Mouse (Mus musculus) midbrain, postnatal 0 days (tissue): ENCODE data around the gene Cfdp1. TPM values are rescaled to one million over a fixed set of nuclear protein-coding genes. Genes with fewer than 3 reads are reported as not detected.

ENCODE experiments used
- ATAC-seq: fragments of 200-750 bp; cut with Nextera tagmentation; 2 replicates; pipeline ENCODE4 v1.8.0; 2017; ENCODE audit warnings: moderate number of reproducible peaks, mild to moderate bottlenecking, moderate TSS enrichment, moderate library complexity; ENCODE audit not compliant: low FRiP score
- DNase-seq: peaks from one replicate; pipeline ENCODE4 v3.0.0-alpha.2; 2015; ENCODE audit warnings: low spot score
- H3K27ac ChIP-seq: fragments of 300-500 bp; sonication (generic); 2 replicates; pipeline ENCODE4 v1.5.1; 2014; ENCODE audit warnings: low read depth, mild to moderate bottlenecking, low read length, mixed read lengths
- H3K27me3 ChIP-seq: fragments of 300-500 bp; sonication (generic); 2 replicates; pipeline ENCODE4 v1.6.1; 2014; ENCODE audit warnings: low read length, control low read depth, mixed read lengths; ENCODE audit not compliant: insufficient read depth
- H3K36me3 ChIP-seq: fragments of 300-500 bp; sonication (generic); 2 replicates; pipeline ENCODE4 v1.6.1; 2014; ENCODE audit warnings: low read length, control low read depth, mixed read lengths; ENCODE audit not compliant: insufficient read depth
- H3K4me1 ChIP-seq: fragments of 300-500 bp; sonication (generic); 2 replicates; pipeline ENCODE4 v1.6.1; 2014; ENCODE audit warnings: mild to moderate bottlenecking, control low read depth, antibody characterized with exemption, low read length, mixed read lengths; ENCODE audit not compliant: insufficient read depth
- H3K4me2 ChIP-seq: fragments of 300-500 bp; sonication (generic); 2 replicates; pipeline ENCODE4 v1.6.1; 2014; ENCODE audit warnings: low read depth, mild to moderate bottlenecking, low read length, mixed read lengths; ENCODE audit not compliant: poor library complexity, severe bottlenecking
- H3K4me3 ChIP-seq: fragments of 300-500 bp; sonication (generic); 2 replicates; pipeline ENCODE4 v1.5.1; 2014; ENCODE audit warnings: low read depth, mild to moderate bottlenecking, low read length, moderate library complexity
- H3K9ac ChIP-seq: fragments of 300-500 bp; sonication (generic); replicated peaks from 2 replicates; pipeline ENCODE4 v1.6.1; 2014; ENCODE audit warnings: mild to moderate bottlenecking, low read length, moderate library complexity, mixed read lengths; ENCODE audit not compliant: poor library complexity, severe bottlenecking
- H3K9me3 ChIP-seq: fragments of 300-500 bp; sonication (generic); 2 replicates; pipeline ENCODE4 v1.6.1; 2016; ENCODE audit warnings: low read length, control low read depth
- CTCF ChIP-seq: IDR thresholded peaks from 2 replicates; pipeline ENCODE4 v1.5.1; 2016; ENCODE audit warnings: antibody characterized with exemption, mild to moderate bottlenecking
- WGBS: fragments of 180-500 bp; shearing (Covaris S2); extraction: QIAGEN DNeasy Blood & Tissue Kit; methylation state at CpG from one replicate; pipeline ENCODE4 v1.1.7; 2014; 5-methylcytosine and 5-hydroxymethylcytosine counted together
- polyA plus RNA-seq: library from polyadenylated mRNA; unstranded; fragments of >200 nt; fragmentation: Nextera tagmentation; extraction: Ambion mirVana; gene quantifications from 2 replicates; pipeline ENCODE4 v1.2.1, GENCODE M21; 2015
- total RNA-seq: library from RNA; depleted of rRNA; stranded (reverse); fragments of >200 nt; gene quantifications from 2 replicates; pipeline ENCODE4 v1.2.3, GENCODE M21; 2014

The Cfdp1 gene
- total and polyA plus RNA-seq, 2 experiments from 2014 or later = 61.3 to 196 TPM

- no peak overlapping the region for H3K27ac ChIP-seq
- no peak overlapping the region for H3K4me3 ChIP-seq
- ATAC-seq (no peak), DNase-seq (no peak)
- no peak for TF ChIP-seq CTCF
- no peaks in the 10 kb centered on the region for H3K27me3 ChIP-seq
- WGBS = 75% methylated on average over 8 of the region's 8 CpGs
- no peak overlapping the region for H3K4me2 ChIP-seq
- H3K36me3 ChIP-seq = peaks cover 3% of the 10 kb centered on the region; the same call in 1 of the 2 replicates
- no peak overlapping the region for H3K9ac ChIP-seq
- no peaks in the 10 kb centered on the region for H3K9me3 ChIP-seq
- H3K4me1 ChIP-seq = no peaks in the 10 kb centered on the region
These were observed 50.7 kb downstream of the Cfdp1 start for GRCm38 (mm10) chr8:111803362-111803761.

GRCm38 (mm10) chr8:111802256-111802655, 51.8 kb downstream of the Cfdp1 start:
- H3K27me3 ChIP-seq = no peaks in the 10 kb centered on the region
- no peak for ATAC-seq
- 72% methylated on average over 7 of the region's 7 CpGs for WGBS
- peaks cover 3% of the 10 kb centered on the region; the same call in 1 of the 2 replicates for H3K36me3 ChIP-seq
- H3K4me2 ChIP-seq = no peak overlapping the region
- no peak overlapping the region for H3K4me3 ChIP-seq
- H3K9ac ChIP-seq = no peak overlapping the region
- no peak for TF ChIP-seq CTCF
- DNase-seq = no peak
- H3K27ac ChIP-seq = no peak overlapping the region
- no peaks in the 10 kb centered on the region for H3K4me1 ChIP-seq
- no peaks in the 10 kb centered on the region for H3K9me3 ChIP-seq

DNA sequence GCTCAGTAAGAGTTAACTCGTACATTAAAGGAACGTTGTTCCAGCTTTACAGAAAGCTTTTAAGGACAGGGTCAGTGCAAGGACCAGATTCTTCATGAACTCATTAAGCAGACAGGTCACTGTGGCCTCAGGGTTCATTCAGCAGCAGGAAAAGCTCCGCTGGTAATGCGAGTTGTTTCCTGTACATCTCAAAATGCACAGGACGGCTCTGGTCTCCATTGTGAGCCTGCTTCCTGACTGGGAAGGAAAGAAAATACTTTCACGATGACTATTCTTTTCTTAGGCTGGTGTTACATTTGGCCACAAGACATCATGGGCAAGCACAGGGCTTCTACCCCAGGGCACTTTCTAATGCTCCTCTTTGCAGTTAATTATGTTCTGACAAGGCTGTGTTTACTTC, 52.6 kb downstream of the Cfdp1 start:
- Histone ChIP-seq H3K36me3 (peaks cover 3% of the 10 kb centered on the region; the same call in 1 of the 2 replicates), H3K27ac (no peak overlapping the region), H3K9me3 (no peaks in the 10 kb centered on the region), H3K4me1 (no peaks in the 10 kb centered on the region), H3K27me3 (no peaks in the 10 kb centered on the region), H3K4me2 (no peak overlapping the region), H3K4me3 (no peak overlapping the region), H3K9ac (no peak overlapping the region)
- ATAC-seq = no peak
- TF ChIP-seq CTCF = no peak
- DNase-seq = no peak
- 61% methylated on average over 6 of the region's 6 CpGs for WGBS

DNA sequence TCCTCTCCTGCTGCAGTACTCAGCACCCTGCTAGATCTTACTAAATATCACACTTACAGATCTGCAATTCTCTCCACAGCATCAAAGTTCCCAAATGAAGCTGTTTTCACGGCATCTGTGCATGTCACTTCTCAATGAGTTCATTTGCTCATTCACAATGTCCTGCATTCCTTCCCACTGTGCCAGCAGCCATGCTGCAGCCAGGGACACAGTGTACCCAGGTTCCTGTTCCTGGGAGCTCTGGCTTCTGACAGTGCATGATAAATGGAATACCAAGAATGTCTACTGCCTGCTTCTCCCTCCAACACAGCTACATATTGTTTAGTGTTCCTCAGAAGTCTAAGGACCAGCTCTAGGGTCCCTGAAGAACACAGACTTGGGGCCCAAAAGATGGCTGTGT, 57.6 kb downstream of the Cfdp1 start:
- H3K4me3 ChIP-seq = no peak overlapping the region
- DNase-seq (peak; percentile 49), ATAC-seq (no peak)
- no peaks in the 10 kb centered on the region for H3K9me3 ChIP-seq
- TF ChIP-seq CTCF = no peak
- H3K36me3 ChIP-seq = peaks cover 4% of the 10 kb centered on the region; the same call in 1 of the 2 replicates
- no peak overlapping the region for H3K4me2 ChIP-seq
- H3K27me3 ChIP-seq = no peaks in the 10 kb centered on the region
- WGBS = 50% methylated on average over 1 of the region's 1 CpGs
- H3K4me1 ChIP-seq = no peaks in the 10 kb centered on the region
- no peak overlapping the region for H3K27ac ChIP-seq
- no peak overlapping the region for H3K9ac ChIP-seq

DNA sequence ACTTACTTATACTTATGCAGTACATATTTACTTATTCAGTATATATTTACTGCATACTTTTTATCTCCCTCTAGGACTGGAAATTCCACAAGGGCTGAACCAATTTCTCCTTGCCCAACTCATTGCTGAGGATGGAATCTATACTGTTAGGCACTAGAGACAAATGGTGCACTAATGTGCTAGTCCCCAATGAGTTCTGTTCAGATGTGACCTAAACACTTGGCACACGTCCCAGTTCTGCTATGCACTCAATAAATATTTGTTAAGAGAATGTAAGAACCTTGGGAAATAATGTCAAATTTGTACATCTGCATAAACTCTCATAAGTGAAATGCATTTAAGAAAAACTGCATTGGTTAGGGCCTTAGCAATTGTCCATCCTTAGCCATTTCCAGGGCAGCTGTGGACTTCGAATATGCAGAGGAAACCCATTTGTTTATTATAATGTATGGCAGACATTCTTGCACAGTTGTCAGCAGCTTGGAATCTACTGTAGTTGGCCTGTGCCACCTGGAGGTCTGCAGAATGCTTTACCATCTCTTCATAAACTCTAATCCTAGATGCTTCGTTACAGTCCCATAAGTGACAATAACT, 60.7 kb downstream of the Cfdp1 start:
- H3K4me2 ChIP-seq = no peak overlapping the region
- H3K27ac ChIP-seq = no peak overlapping the region
- H3K9ac ChIP-seq = no peak overlapping the region
- H3K4me3 ChIP-seq = no peak overlapping the region
- DNase-seq = no peak
- H3K27me3 ChIP-seq = no peaks in the 10 kb centered on the region
- ATAC-seq = no peak
- no peak for TF ChIP-seq CTCF
- 85% methylated on average over 3 of the region's 3 CpGs for WGBS
- H3K9me3 ChIP-seq = no peaks in the 10 kb centered on the region
- peaks cover 7% of the 10 kb centered on the region; the same call in 1 of the 2 replicates for H3K36me3 ChIP-seq
- no peaks in the 10 kb centered on the region for H3K4me1 ChIP-seq

GRCm38 (mm10) chr8:111789639-111790038, 64.5 kb downstream of the Cfdp1 start:
- no peak for ATAC-seq
- no peaks in the 10 kb centered on the region for H3K9me3 ChIP-seq

More at GRCm38 (mm10) chr8:111789639-111790038, 64.5 kb downstream of the Cfdp1 start:
- Histone ChIP-seq H3K36me3 (peaks cover 7% of the 10 kb centered on the region; the same call in 1 of the 2 replicates), H3K4me1 (peaks cover 15% of the 10 kb centered on the region), H3K9ac (no peak overlapping the region), H3K27me3 (no peaks in the 10 kb centered on the region), H3K4me2 (no peak overlapping the region), H3K4me3 (no peak overlapping the region), H3K27ac (no peak overlapping the region)
- DNase-seq = no peak
- TF ChIP-seq CTCF = no peak
